Mouse (Mus musculus) midbrain, embryonic 11.5 days (tissue): Measurements from ENCODE around the gene Hist1h2ad. TPM values are rescaled to one million over a fixed set of nuclear protein-coding genes. Genes with fewer than 3 reads are reported as not detected.
"Not testable (repeated sequence)": the region's sequence is repeated elsewhere in the genome, so short reads cannot be mapped to it uniquely, and the experiment has no call there.

Source experiments
- ATAC-seq: fragments of 200-750 bp; cut with Nextera tagmentation; 2 replicates; pipeline ENCODE4 v1.8.0; 2017; ENCODE audit warnings: moderate TSS enrichment, moderate library complexity; ENCODE audit not compliant: low FRiP score
- DNase-seq: peaks from one replicate; pipeline ENCODE4 v3.0.0; 2015; ENCODE audit warnings: low spot score; ENCODE audit errors: missing footprints
- H3K27ac ChIP-seq: fragments of 300-500 bp; sonication (generic); 2 replicates; pipeline ENCODE4 v1.5.1; 2014; ENCODE audit warnings: low read depth, low read length
- H3K27me3 ChIP-seq: fragments of 300-500 bp; sonication (generic); 2 replicates; pipeline ENCODE4 v1.6.1; 2014; ENCODE audit warnings: mild to moderate bottlenecking, low read length, moderate library complexity, mixed read lengths; ENCODE audit not compliant: control insufficient read depth, insufficient read depth
- H3K36me3 ChIP-seq: fragments of 300-500 bp; sonication (generic); 2 replicates; pipeline ENCODE4 v1.6.1; 2014; ENCODE audit warnings: mild to moderate bottlenecking, low read length, moderate library complexity, mixed read lengths; ENCODE audit not compliant: control insufficient read depth, insufficient read depth
- H3K4me1 ChIP-seq: fragments of 300-500 bp; sonication (generic); 2 replicates; pipeline ENCODE4 v1.6.1; 2014; ENCODE audit warnings: low read length; ENCODE audit not compliant: control insufficient read depth, insufficient read depth
- H3K4me2 ChIP-seq: fragments of 300-500 bp; sonication (generic); 2 replicates; pipeline ENCODE4 v1.6.1; 2014; ENCODE audit warnings: mild to moderate bottlenecking, moderate library complexity
- H3K4me3 ChIP-seq: fragments of 300-500 bp; sonication (generic); 2 replicates; pipeline ENCODE4 v1.5.1; 2014; ENCODE audit warnings: low read depth, low read length
- H3K9ac ChIP-seq: fragments of 300-500 bp; sonication (generic); 2 replicates; pipeline ENCODE4 v1.6.1; 2014; ENCODE audit warnings: low read length
- H3K9me3 ChIP-seq: fragments of 300-500 bp; sonication (generic); 2 replicates; pipeline ENCODE4 v1.6.1; 2016; ENCODE audit warnings: low read length; ENCODE audit not compliant: control insufficient read depth
- WGBS: fragments of 180-500 bp; shearing (Covaris S2); extraction: QIAGEN DNeasy Blood & Tissue Kit; methylation state at CpG from one replicate; pipeline ENCODE4 v1.1.7; 2014; 5-methylcytosine and 5-hydroxymethylcytosine counted together
- microRNA-seq: library from miRNA; unstranded; fragments of <30 nt; microRNA quantifications from one replicate; pipeline ENCODE4, GENCODE M21; 2017
- polyA plus RNA-seq: library from polyadenylated mRNA; unstranded; fragments of >200 nt; fragmentation: Nextera tagmentation; extraction: Ambion mirVana; gene quantifications from 2 replicates; pipeline ENCODE4 v1.2.1, GENCODE M21; 2014

The Hist1h2ad gene
- polyA plus RNA-seq, 1 experiment from 2014 or later, result 1.9 TPM

GRCm38 (mm10) chr13:23622175-23622671 lies 48.0 kb downstream of the Hist1h2ad start, which contains the start of gene Hist1h1e:
TSS of gene Hist1h1e (minus strand) at chr13:23622558.
- Histone ChIP-seq H3K4me2 (peak within 1 kb of the TSS; percentile 81), H3K9ac (peak within 1 kb of the TSS; percentile 89), H3K4me3 (peak within 1 kb of the TSS; percentile 54), H3K27ac (peak within 1 kb of the TSS; percentile 93)
- DNase-seq (peak; percentile 99), ATAC-seq (peak; percentile 96)
- WGBS, result under 1% methylated on average over 49 of the region's 53 CpGs
- H3K9me3 ChIP-seq, H3K27me3 ChIP-seq, H3K4me1 ChIP-seq, H3K36me3 ChIP-seq: not testable (repeated sequence)

DNA sequence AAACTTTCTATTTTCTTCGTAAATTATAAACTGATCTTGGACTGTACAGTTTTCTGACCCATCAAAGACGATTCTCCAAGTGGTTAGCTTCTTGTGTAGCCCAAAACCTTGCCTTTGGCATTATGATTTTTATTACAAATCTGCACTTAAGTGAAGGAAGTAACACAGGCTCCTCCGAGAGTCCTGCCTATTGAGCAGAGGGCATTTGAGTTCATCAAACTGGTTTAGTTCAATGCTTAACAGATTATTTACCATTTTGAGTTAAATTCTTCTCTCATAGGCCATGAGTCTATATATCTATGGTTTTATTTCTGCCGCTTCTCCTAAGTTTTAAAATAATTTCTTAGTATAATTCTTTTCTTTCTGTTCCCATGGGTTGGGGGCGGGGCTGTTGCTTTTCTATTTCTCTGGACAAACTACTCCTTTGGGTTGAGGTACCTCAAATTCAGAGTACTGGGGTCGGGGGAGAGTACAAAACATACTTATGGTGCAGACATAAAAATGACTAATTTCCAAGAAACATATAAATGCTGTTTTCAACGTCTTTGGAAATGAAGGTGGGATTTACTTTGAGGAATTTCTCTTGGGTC lies 48.8 kb downstream of the Hist1h2ad start:
- WGBS, result 24% methylated on average over 7 of the region's 7 CpGs
- H3K4me1 ChIP-seq, result peaks cover 8% of the 10 kb centered on the region; the same call in 1 of the 2 replicates
- ATAC-seq, result no peak
- no peaks in the 10 kb centered on the region for H3K27me3 ChIP-seq
- peak overlapping the region; percentile 93; the same call in 1 of the 2 replicates for H3K27ac ChIP-seq
- H3K9me3 ChIP-seq, result no peaks in the 10 kb centered on the region
- H3K36me3 ChIP-seq, result no peaks in the 10 kb centered on the region
- no peak for DNase-seq
- peak overlapping the region; percentile 89 for H3K9ac ChIP-seq
- peak overlapping the region; percentile 81 for H3K4me2 ChIP-seq
- H3K4me3 ChIP-seq, result peak overlapping the region; percentile 54; the same call in 1 of the 2 replicates

Small RNA genes within 50 kb of the gene (microRNA-seq; reads per million reads assigned to microRNA genes)
- gene Gm44297 (0.57 reads per million), gene Gm44359 (not detected), gene Gm44394 (not detected)

Other genes with a start within 250 kb of the Hist1h2ad start
- 69.4 and 77.9 TPM in 2 replicates for gene Zfp322a, start 205.2 kb upstream of the Hist1h2ad start, polyA plus RNA-seq
- gene Abt1, start 150.5 kb upstream of the Hist1h2ad start, polyA plus RNA-seq, result 14.0 and 14.9 TPM in 2 replicates
- gene Btn1a1, start 108.5 kb upstream of the Hist1h2ad start, polyA plus RNA-seq, result not detected in 2 replicates
- gene Btn2a2, start 85.5 kb upstream of the Hist1h2ad start, polyA plus RNA-seq, result 0.28 and 0.34 TPM in 2 replicates
- gene Hist1h4h, start 43.3 kb upstream of the Hist1h2ad start, polyA plus RNA-seq, result 3.3 and 3.6 TPM in 2 replicates
- gene Hist1h2af, start 40.5 kb upstream of the Hist1h2ad start, polyA plus RNA-seq, result 6.4 and 9.1 TPM in 2 replicates
- gene Hist1h3g, start 39.0 kb upstream of the Hist1h2ad start, polyA plus RNA-seq, result 4.0 and 4.8 TPM in 2 replicates
- 0.44 and 0.87 TPM in 2 replicates for gene Hist1h2bh, start 31.0 kb upstream of the Hist1h2ad start, polyA plus RNA-seq
- 1.2 and 1.3 TPM in 2 replicates for gene Hist1h3f, start 30.3 kb upstream of the Hist1h2ad start, polyA plus RNA-seq
- 0.53 and 0.77 TPM in 2 replicates for gene Hist1h4f, start 22.7 kb upstream of the Hist1h2ad start, polyA plus RNA-seq
- gene Hist1h1d, start 21.1 kb upstream of the Hist1h2ad start, polyA plus RNA-seq, result 0.59 and 0.61 TPM in 2 replicates
- gene Hist1h3e, start 12.0 kb upstream of the Hist1h2ad start, polyA plus RNA-seq, result 7.2 and 7.4 TPM in 2 replicates
- gene Hist1h2ae, start 3.2 kb upstream of the Hist1h2ad start, polyA plus RNA-seq, result 69.8 and 76.3 TPM in 2 replicates
- 3.9 and 6.2 TPM in 2 replicates for gene Hist1h2bg, start 3.0 kb upstream of the Hist1h2ad start, polyA plus RNA-seq
- 2.6 and 4.9 TPM in 2 replicates for gene Hist1h2bf, start 185 bp upstream of the Hist1h2ad start, polyA plus RNA-seq
- 7.4 and 9.8 TPM in 2 replicates for gene Hist1h3d, start 1.4 kb downstream of the Hist1h2ad start, polyA plus RNA-seq
- gene Hist1h4d, start 7.2 kb downstream of the Hist1h2ad start, polyA plus RNA-seq, result 99.4 and 124 TPM in 2 replicates
- gene Hist1h2be, start 46.7 kb downstream of the Hist1h2ad start, polyA plus RNA-seq, result 1.6 and 1.7 TPM in 2 replicates
- 24.8 and 28.9 TPM in 2 replicates for gene Hist1h1e, start 48.2 kb downstream of the Hist1h2ad start, polyA plus RNA-seq
- 0.83 and 1.1 TPM in 2 replicates for gene Hist1h2ac, start 109.6 kb downstream of the Hist1h2ad start, polyA plus RNA-seq
- 25.3 and 25.7 TPM in 2 replicates for gene Hist1h2bc, start 109.8 kb downstream of the Hist1h2ad start, polyA plus RNA-seq
- gene Hist1h1t, start 121.4 kb downstream of the Hist1h2ad start, polyA plus RNA-seq, result not detected in 2 replicates
- gene Hist1h4c, start 124.1 kb downstream of the Hist1h2ad start, polyA plus RNA-seq, result 5.3 and 6.4 TPM in 2 replicates
- gene Hfe, start 136.5 kb downstream of the Hist1h2ad start, polyA plus RNA-seq, result 2.7 and 3.3 TPM in 2 replicates
- 13.5 and 14.0 TPM in 2 replicates for gene Hist1h1c, start 164.4 kb downstream of the Hist1h2ad start, polyA plus RNA-seq
- 8.6 and 9.2 TPM in 2 replicates for gene Hist1h3c, start 171.2 kb downstream of the Hist1h2ad start, polyA plus RNA-seq
- gene Hist1h2bb, start 172.4 kb downstream of the Hist1h2ad start, polyA plus RNA-seq, result 2.1 and 2.4 TPM in 2 replicates
- 42.8 and 57.5 TPM in 2 replicates for gene Hist1h2ab, start 176.7 kb downstream of the Hist1h2ad start, polyA plus RNA-seq
- 7.5 and 13.2 TPM in 2 replicates for gene Hist1h3b, start 177.9 kb downstream of the Hist1h2ad start, polyA plus RNA-seq
- 3.9 and 5.5 TPM in 2 replicates for gene Hist1h4b, start 182.6 kb downstream of the Hist1h2ad start, polyA plus RNA-seq
- gene Hist1h4a, start 186.8 kb downstream of the Hist1h2ad start, polyA plus RNA-seq, result 0.49 and 0.55 TPM in 2 replicates
- 3.0 and 5.1 TPM in 2 replicates for gene Hist1h3a, start 188.0 kb downstream of the Hist1h2ad start, polyA plus RNA-seq
- 3.5 and 3.7 TPM in 2 replicates for gene Hist1h1a, start 189.3 kb downstream of the Hist1h2ad start, polyA plus RNA-seq
- gene Trim38, start 195.5 kb downstream of the Hist1h2ad start, polyA plus RNA-seq, result not detected in 2 replicates
- gene Slc17a2, start 232.6 kb downstream of the Hist1h2ad start, polyA plus RNA-seq, result not detected in 2 replicates